Mouse (Mus musculus) liver, embryonic 14.5 days (tissue): ENCODE measurements at regions not wholly inside any gene's neighbourhood (a gene's known extent, or its start where the extent isn't known, plus 50 kb on each side); places are given as distances from the start of the nearest gene placed in this dataset.

ENCODE experiments used
- CTCF ChIP-seq: IDR thresholded peaks from 2 replicates; pipeline ENCODE4 v1.5.1; 2016; ENCODE audit warnings: antibody characterized with exemption, low read depth, control low read depth
- EP300 ChIP-seq: IDR thresholded peaks from 2 replicates; pipeline ENCODE4 v1.6.1; 2016; ENCODE audit warnings: antibody characterized with exemption, low read depth

DNA sequence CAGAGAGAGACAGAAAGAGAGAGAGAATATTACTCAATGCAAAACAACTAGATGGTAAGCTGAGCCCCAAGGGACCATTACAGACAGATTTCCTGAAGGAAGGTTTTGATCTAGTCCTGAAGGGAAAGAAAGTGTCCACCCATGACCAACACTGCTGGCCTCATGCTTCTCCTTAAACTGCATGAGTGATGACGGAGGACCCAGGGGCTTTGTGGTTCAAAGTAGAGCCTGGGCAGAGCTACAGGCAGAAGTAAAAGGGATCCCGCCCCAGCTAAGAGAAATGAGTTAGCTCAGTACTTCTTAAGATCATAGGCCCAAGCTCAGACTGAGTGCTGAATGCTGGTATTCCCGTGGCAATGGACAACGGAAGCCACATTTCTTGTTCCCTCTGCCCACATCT is 476.9 kb downstream of the Bnc2 start:
- TF ChIP-seq EP300 (no peak), CTCF (no peak)
